Mouse (Mus musculus): ENCODE data around the gene Olfr1196. TPM values are rescaled to one million over a fixed set of nuclear protein-coding genes. Genes with fewer than 3 reads are reported as not detected.
"Not testable (repeated sequence)": the region's sequence is repeated elsewhere in the genome, so short reads cannot be mapped to it uniquely, and the experiment has no call there.

The Olfr1196 gene
- not detected for total RNA-seq (2021)
- long read RNA-seq, experiment 1 = 0 reads
- long read RNA-seq, experiment 2 = 0 reads

DNA sequence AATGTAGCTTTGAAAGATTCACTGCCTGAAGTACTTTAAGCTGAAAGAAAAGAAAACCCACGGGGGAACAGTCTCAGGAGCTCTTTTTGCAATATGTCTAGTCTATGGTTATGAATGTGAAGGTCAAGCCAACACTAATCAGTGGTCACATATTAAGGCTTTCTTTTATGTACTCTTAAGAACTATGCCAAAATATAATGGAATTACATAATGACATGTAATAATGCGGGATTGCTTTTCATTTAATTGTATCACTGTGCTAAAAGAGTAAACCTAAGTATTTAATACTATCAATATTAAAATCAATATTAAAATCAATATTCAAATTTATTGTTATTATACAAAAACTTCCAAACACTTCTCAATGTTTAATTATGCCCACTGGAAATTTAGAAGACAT, at the start of gene Olfr1196:
TSS of gene Olfr1196 (minus strand) at position 101 of the 400 bp plus-strand sequence.
- no peak for DNase-seq (ENCODE audit: low spot score in 2 of 2)

DNA sequence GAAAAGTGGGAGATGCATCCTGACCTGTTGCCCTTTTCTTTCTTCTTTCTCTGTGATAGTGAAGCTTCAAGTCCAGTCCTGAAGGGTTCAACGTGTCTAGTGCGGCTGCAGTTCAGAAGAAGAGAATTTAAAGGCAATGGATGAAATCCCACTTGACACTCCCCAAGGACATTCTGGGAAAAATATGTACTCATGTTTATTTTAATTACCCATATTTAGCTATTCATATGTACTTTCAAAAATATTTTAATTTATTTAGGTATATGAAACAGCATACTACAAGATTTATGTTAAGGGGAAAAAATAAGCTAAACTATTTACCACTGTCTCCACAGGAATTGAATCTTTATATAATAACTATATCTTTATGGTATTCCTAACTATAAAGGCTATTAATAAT, 46.9 kb upstream of the Olfr1196 start, which contains the start of gene Olfr1198:
TSS of gene Olfr1198 (minus strand) at position 101 of the 400 bp plus-strand sequence.
- DNase-seq (ENCODE audit: low spot score in 2 of 2) = no peak

GRCm38 (mm10) chr2:88743379-88743778, 39.0 kb upstream of the Olfr1196 start:
- no peak for DNase-seq (ENCODE audit: low spot score in 2 of 2)

- no peak for DNase-seq (ENCODE audit: low spot score in 2 of 2)
Observed at GRCm38 (mm10) chr2:88732266-88732665, 27.9 kb upstream of the Olfr1196 start, which contains the start of gene Olfr1197. TSS of gene Olfr1197 (minus strand) at chr2:88732366.

DNA sequence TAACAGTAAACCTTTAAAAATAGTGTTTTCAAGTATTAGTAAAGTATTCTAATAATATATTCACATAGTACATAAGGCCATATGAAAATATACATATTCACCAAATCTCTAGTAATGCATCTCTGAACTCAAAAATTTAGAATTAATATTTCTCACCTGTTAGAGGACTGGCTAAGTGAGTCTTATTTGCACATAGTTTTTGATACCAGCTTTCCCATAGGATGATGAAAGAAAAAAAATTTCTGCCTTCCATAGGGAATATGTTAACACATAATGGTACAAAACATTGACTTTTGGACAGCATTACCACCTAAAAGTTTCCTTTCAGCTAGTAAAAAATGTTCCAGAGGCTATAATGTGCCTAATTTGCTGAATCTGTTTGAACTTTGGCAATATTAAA, 15.3 kb downstream of the Olfr1196 start, which contains the start of gene Olfr1195:
TSS of gene Olfr1195 (minus strand) at position 101 of the 400 bp plus-strand sequence.
- DNase-seq (ENCODE audit: low spot score in 2 of 2) = no peak

GRCm38 (mm10) chr2:88675328-88675727, 29.1 kb downstream of the Olfr1196 start, which contains the start of gene Olfr1193:
TSS of gene Olfr1193 (plus strand) at chr2:88675628.
- not testable (repeated sequence) for DNase-seq (ENCODE audit: low spot score in 2 of 2)

- no peak for DNase-seq (ENCODE audit: low spot score in 2 of 2)
Observed at GRCm38 (mm10) chr2:88648209-88648608, 56.2 kb downstream of the Olfr1196 start, which contains the start of gene Olfr1192-ps1. TSS of gene Olfr1192-ps1 (plus strand) at chr2:88648509.

Other genes starting within 250 kb of the Olfr1196 start
- gene Olfr1183, start 249.7 kb downstream of the Olfr1196 start, total RNA-seq (2021) = not detected
- not detected for gene Olfr1184, start 221.0 kb downstream of the Olfr1196 start, total RNA-seq (2021)
- not detected for gene Olfr1185-ps1, start 211.3 kb downstream of the Olfr1196 start, total RNA-seq (2021)
- not detected for gene Olfr1186, start 186.0 kb downstream of the Olfr1196 start, total RNA-seq (2021)
- not detected for gene Olfr1188, start 147.7 kb downstream of the Olfr1196 start, total RNA-seq (2021)
- gene Olfr1189, start 118.1 kb downstream of the Olfr1196 start, total RNA-seq (2021) = not detected
- gene Olfr1191-ps1, start 64.1 kb downstream of the Olfr1196 start, total RNA-seq (2021) = not detected
- not detected for gene Olfr1192-ps1, start 56.1 kb downstream of the Olfr1196 start, total RNA-seq (2021)
- not detected for gene Olfr1193, start 29.0 kb downstream of the Olfr1196 start, total RNA-seq (2021)
- gene Olfr1195, start 15.4 kb downstream of the Olfr1196 start, total RNA-seq (2021) = not detected
- not detected for gene Olfr1197, start 27.8 kb upstream of the Olfr1196 start, total RNA-seq (2021)
- not detected for gene Olfr1198, start 46.8 kb upstream of the Olfr1196 start, total RNA-seq (2021)
- gene Olfr1199, start 55.9 kb upstream of the Olfr1196 start, total RNA-seq (2021) = not detected
- gene Olfr1200, start 65.9 kb upstream of the Olfr1196 start, total RNA-seq (2021) = not detected
- not detected for gene Olfr1201, start 88.4 kb upstream of the Olfr1196 start, total RNA-seq (2021)
- under 1 TPM in 1 of 2 experiments, not detected in 1; 0.07 TPM for gene Olfr1202, start 109.9 kb upstream of the Olfr1196 start, total RNA-seq (2021)
- gene Olfr1205, start 125.1 kb upstream of the Olfr1196 start, total RNA-seq (2021) = not detected
- not detected for gene Olfr1204, start 144.7 kb upstream of the Olfr1196 start, total RNA-seq (2021)
- not detected for gene Olfr1206, start 158.6 kb upstream of the Olfr1196 start, total RNA-seq (2021)
- not detected for gene Olfr1208, start 197.7 kb upstream of the Olfr1196 start, total RNA-seq (2021)
- not detected for gene Olfr1209, start 210.6 kb upstream of the Olfr1196 start, total RNA-seq (2021)
- gene Olfr1211, start 233.5 kb upstream of the Olfr1196 start, total RNA-seq (2021) = not detected
- not detected for gene Olfr1212, start 249.4 kb upstream of the Olfr1196 start, total RNA-seq (2021)